Mouse (Mus musculus) cerebellum, adult 2 months (tissue): ENCODE data around the gene Acot4. TPM values are rescaled to one million over a fixed set of nuclear protein-coding genes. Genes with fewer than 3 reads are reported as not detected.
A peak's percentile ranks its signal among the peaks of the same experiment; 100 is the strongest.
"Not testable (repeated sequence)": the region's sequence is repeated elsewhere in the genome, so short reads cannot be mapped to it uniquely, and the experiment has no call there.

Experiments
- DNase-seq, 2 experiments: peaks; one replicate each; pipeline ENCODE4 v3.0.0; 2021
- H3K27ac ChIP-seq: fragments of 200-500 bp; 2 replicates; pipeline ENCODE4 v1.5.1; 2012; ENCODE audit warnings: low read length, control low read depth, inconsistent platforms; ENCODE audit not compliant: insufficient read depth
- H3K27me3 ChIP-seq: fragments of 200-500 bp; 2 replicates; pipeline ENCODE4 v1.6.1; 2012; ENCODE audit warnings: inconsistent platforms, mild to moderate bottlenecking, low read length, moderate library complexity; ENCODE audit not compliant: control insufficient read depth, insufficient read depth
- H3K4me1 ChIP-seq: fragments of 200-500 bp; 2 replicates; pipeline ENCODE4 v1.6.1; 2011; ENCODE audit warnings: low read length; ENCODE audit not compliant: control insufficient read depth, insufficient read depth
- H3K4me3 ChIP-seq: fragments of 200-500 bp; replicated peaks from 2 replicates; pipeline ENCODE3; 2011; ENCODE audit warnings: mild to moderate bottlenecking, low read depth, low read length, control low read depth; ENCODE audit not compliant: insufficient read depth
- CTCF ChIP-seq: fragments of 200-500 bp; IDR thresholded peaks from 2 replicates; pipeline ENCODE4 v1.5.1; 2011; ENCODE audit warnings: low read depth, mild to moderate bottlenecking, control low read depth, low read length, moderate library complexity, borderline replicate concordance; ENCODE audit not compliant: insufficient read depth
- POLR2A ChIP-seq: fragments of 200-500 bp; IDR thresholded peaks from 2 replicates; pipeline ENCODE4 v1.6.1; 2011; ENCODE audit warnings: low read length, control low read depth, borderline replicate concordance; ENCODE audit not compliant: insufficient read depth
- WGBS: fragments of 180-500 bp; shearing (Covaris S2); methylation state at CpG from one replicate; pipeline ENCODE4 v1.1.7; 2018; 5-methylcytosine and 5-hydroxymethylcytosine counted together
- polyA plus RNA-seq: library from polyadenylated mRNA; depleted of rRNA; stranded (reverse); fragments of >200 nt; gene quantifications from 2 replicates; pipeline ENCODE4 v1.2.3, GENCODE M21; 2012

The Acot4 gene
- polyA plus RNA-seq, 1 experiment: 0.43 TPM

- H3K4me1 ChIP-seq: no peaks in the 10 kb centered on the region
- H3K4me3 ChIP-seq: no peak overlapping the region
- WGBS: 94% methylated on average over 5 of the region's 5 CpGs
- TF ChIP-seq POLR2A (no peak), CTCF (no peak)
- no peak for DNase-seq
- no peaks in the 10 kb centered on the region for H3K27me3 ChIP-seq
- H3K27ac ChIP-seq: no peak overlapping the region
Measured at GRCm38 (mm10) chr12:84042248-84042647, 4.1 kb downstream of the Acot4 start.

DNA sequence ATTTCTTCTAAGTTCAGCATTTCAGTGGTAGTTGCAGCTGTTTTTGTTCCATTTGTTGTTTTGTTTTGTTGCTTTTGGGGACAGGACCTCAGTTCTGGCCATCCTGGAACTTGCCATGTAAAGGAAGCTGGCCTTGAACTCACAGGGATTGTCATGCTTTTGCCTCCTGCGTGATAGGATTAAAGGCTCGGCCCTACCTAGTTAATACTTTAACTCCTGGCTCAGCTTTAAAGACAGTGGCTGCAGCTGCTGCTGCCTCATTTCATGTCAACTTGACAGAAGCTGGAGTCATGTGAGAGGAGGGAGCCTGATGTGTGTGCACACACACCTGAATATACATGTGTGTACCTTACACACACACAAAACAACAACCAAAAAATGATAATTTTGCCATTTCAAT is 5.9 kb downstream of the Acot4 start:
- DNase-seq: no peak
- 79% methylated on average over 2 of the region's 2 CpGs for WGBS
- no peaks in the 10 kb centered on the region for H3K27me3 ChIP-seq
- no peak for TF ChIP-seq CTCF
- no peak overlapping the region for H3K4me3 ChIP-seq
- no peak overlapping the region for H3K27ac ChIP-seq
- H3K4me1 ChIP-seq: no peaks in the 10 kb centered on the region

- TF ChIP-seq POLR2A (no peak), CTCF (no peak)
- no peak overlapping the region for H3K27ac ChIP-seq
- WGBS: 95% methylated on average over 1 of the region's 1 CpGs
- no peak overlapping the region for H3K4me3 ChIP-seq
- no peaks in the 10 kb centered on the region for H3K4me1 ChIP-seq
- DNase-seq: no peak
- no peaks in the 10 kb centered on the region for H3K27me3 ChIP-seq
Measured at GRCm38 (mm10) chr12:84046906-84047305, 8.7 kb downstream of the Acot4 start.

- WGBS: 85% methylated on average over 5 of the region's 5 CpGs
Measured at GRCm38 (mm10) chr12:84050744-84051143, 12.6 kb downstream of the Acot4 start.

GRCm38 (mm10) chr12:84051937-84052474 is 13.8 kb downstream of the Acot4 start, which contains the start of gene Acot3:
Gene Acot3, plus strand, starts transcription at chr12:84052144.
- Histone ChIP-seq H3K27ac (no peak within 1 kb of the TSS), H3K27me3 (no peaks in the 10 kb centered on the region), H3K4me3 (no peak within 1 kb of the TSS), H3K4me1 (no peaks in the 10 kb centered on the region)
- TF ChIP-seq CTCF (no peak), POLR2A (no peak)
- WGBS: 90% methylated on average over 5 of the region's 5 CpGs
- no peak for DNase-seq

More at GRCm38 (mm10) chr12:84050744-84051143, 12.6 kb downstream of the Acot4 start:
- H3K27me3 ChIP-seq, DNase-seq, H3K27ac ChIP-seq, H3K4me1 ChIP-seq, H3K4me3 ChIP-seq: not testable (repeated sequence)

GRCm38 (mm10) chr12:84052609-84053008 is 14.4 kb downstream of the Acot4 start:
- Histone ChIP-seq H3K4me3 (no peak overlapping the region), H3K27ac (no peak overlapping the region), H3K4me1 (no peaks in the 10 kb centered on the region), H3K27me3 (no peaks in the 10 kb centered on the region)
- 95% methylated on average over 7 of the region's 7 CpGs for WGBS
- no peak for DNase-seq
- TF ChIP-seq CTCF (no peak), POLR2A (no peak)

GRCm38 (mm10) chr12:84053173-84053572 is 15.0 kb downstream of the Acot4 start:
- no peaks in the 10 kb centered on the region for H3K4me1 ChIP-seq
- H3K4me3 ChIP-seq: peak overlapping the region; percentile 51
- DNase-seq: peak in 1 of 2 experiments; percentile 21
- no peak overlapping the region for H3K27ac ChIP-seq
- WGBS: 14% methylated on average over 16 of the region's 16 CpGs
- H3K27me3 ChIP-seq: no peaks in the 10 kb centered on the region
- TF ChIP-seq CTCF (no peak), POLR2A (no peak)

DNA sequence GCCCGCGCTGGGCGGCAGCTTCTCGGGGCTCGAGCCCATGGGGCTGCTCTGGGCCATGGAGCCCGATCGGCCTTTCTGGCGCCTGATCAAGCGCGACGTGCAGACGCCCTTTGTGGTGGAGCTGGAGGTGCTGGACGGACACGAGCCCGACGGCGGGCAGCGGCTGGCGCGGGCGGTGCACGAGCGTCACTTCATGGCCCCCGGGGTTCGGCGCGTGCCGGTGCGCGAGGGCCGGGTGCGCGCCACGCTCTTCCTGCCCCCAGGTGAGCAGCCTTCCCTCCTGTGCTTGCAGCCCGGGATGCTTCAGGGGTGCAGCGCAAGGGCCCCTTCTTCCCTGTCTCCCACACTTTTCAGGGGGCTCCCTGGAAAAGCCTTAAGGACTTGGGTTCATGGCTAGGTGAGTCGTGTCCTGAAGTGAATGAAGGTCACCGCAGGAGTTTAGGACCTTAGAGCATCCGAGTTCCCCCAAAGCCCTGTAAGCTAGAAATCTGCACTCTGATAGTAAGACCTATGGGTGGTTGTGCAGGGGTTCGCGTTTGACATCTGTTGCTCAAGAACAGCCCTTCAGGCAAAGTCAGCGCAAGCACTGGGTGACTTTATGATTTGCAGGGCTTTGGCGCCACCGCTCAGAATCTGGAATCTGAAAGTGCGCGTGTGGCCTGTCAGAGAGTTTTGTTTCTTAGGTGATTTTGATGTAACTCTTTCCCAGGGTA is 15.7 kb downstream of the Acot4 start:
- peak overlapping the region; percentile 5 for H3K4me3 ChIP-seq
- H3K27ac ChIP-seq: no peak overlapping the region
- no peaks in the 10 kb centered on the region for H3K27me3 ChIP-seq
- 5% methylated on average over 39 of the region's 46 CpGs for WGBS
- peak; percentile 14 to 28 for DNase-seq
- no peak for TF ChIP-seq POLR2A
- no peak for TF ChIP-seq CTCF
- no peaks in the 10 kb centered on the region for H3K4me1 ChIP-seq
